Mouse (Mus musculus) skeletal muscle tissue, adult 2 months (tissue): ENCODE data around the gene Stpg3.

Experiments
- DNase-seq: peaks from one replicate; pipeline ENCODE4 v3.0.0-alpha.2; 2012; ENCODE audit warnings: low read depth, low spot score

Stpg3 gene

DNA sequence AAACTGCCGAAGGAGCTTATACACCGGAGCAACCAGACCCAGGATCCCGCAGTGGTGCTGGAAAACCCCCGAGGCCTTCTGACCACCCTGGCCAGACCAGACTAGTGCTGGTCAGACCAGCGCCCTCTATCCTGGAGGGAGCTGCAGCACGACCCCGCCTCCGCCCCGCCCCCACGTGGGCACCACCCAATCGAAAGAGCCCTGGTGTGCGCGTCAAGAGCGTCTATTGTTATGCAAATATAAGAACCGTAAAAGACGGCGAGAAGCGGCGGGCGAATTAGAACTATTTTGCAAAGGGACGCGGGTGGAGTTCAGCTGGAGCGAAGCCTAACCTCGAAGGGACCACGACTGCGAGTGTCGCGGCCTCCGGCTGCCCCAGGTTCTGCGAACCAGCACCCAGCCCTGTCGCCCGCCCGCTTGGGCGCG, 33.9 kb downstream of the Stpg3 start, which contains the start of gene Nrarp:
Gene Nrarp (plus strand): TSS at position 281 of the 426 bp plus-strand sequence.
- DNase-seq = peak; percentile 77

DNA sequence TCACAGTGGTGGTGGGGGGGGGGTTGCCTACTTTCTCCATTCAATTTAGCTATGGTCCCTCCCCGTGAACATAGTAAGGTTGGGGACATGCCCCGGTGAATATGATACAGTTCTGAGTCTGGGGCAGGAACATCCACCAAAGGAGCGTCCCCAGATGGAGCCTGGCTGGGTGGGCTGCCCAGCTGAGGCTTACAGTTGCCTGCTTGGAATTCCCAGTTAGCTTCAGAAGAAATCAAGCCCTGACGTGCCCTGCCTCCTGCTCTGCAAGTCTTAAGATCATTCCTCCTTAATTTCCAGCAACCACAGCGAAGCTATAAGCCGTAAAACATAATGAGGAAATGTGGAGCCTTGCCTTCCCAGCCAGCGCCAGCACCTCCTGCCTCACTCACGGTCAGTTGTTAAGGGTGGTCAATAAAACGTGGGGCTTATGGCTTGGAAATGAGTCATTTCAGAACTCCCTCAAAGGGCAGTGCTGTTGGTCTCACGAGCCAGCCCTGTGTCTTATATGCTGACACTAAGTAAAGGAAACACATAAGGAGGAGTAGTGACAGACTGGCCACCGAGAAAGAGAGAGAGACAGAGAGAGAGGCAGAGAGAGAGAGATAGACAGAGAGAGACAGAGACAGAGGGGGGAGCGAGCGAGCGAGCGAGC, 34.7 kb downstream of the Stpg3 start:
- DNase-seq = no peak

DNA sequence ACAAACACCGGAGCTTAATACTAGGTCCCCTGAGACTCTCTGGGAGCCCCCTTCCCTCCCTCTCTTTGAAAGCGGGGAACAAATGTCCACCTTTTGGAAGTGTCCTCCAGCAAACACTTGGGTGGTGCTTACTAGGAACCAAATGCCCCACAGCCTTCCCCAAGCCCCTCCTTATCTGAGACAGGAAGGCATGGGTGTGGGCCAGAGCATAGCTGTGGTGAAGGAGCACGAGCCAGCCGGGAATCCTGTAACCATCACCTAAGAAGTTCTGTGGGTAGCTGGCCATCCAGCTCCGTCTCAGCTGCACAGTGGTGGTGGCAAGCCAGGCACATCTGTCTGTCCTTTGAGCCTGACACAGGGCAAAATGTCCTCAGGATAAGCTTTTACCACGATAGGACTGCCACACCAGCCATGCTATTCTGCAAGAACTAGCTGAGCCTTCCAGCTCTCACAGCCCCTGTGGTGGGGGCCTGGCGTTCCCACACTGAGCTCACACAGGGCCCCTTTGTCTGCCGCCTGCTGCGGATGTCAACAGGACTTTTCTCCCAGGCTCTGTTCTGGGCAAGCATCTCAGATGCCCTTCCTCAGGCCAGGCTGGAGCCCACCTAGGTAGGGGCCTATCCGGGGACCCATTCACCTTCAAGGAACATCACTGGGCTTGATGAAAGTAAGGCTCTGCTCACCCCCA, 36.0 kb downstream of the Stpg3 start:
- no peak for DNase-seq

DNA sequence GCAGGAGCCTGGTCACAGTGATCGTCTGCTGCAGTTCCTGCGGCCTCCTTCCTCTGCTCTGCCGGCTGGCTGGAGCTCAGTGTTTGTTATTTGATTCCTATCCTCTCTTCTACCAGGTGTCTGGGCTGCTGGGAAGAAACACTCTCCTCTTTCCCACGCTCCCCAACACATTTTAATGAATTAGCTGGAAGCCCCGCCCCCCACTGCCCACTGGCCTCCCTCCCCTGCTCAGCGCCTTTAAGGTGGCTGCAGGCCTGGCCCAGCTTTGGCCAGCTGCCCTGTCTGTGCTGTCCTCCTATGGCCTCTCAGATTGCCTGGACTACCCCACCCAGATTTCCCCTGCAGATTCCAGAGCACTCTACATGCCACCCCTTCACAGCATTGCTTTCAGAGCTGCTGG, 36.8 kb downstream of the Stpg3 start:
- no peak for DNase-seq

DNA sequence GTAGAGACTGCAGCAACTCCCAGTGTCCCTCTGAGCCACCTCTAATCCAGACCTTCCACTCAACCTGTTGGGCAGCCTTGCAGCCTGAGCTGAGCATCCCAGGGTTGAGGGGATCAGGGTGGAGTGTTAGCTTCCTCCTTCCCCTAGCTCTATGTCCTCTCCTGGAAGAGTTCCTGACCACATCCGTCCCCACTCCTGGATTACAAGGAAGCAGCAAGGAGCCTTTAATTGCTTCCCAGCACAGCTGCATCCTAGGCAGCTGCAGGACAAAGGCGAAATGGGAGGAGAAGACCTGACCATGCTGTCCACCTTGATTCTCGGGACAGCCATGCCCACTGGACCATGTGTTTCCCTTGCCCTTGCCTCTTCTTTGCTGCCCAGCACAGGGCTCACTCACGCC, 37.4 kb downstream of the Stpg3 start:
- no peak for DNase-seq

DNA sequence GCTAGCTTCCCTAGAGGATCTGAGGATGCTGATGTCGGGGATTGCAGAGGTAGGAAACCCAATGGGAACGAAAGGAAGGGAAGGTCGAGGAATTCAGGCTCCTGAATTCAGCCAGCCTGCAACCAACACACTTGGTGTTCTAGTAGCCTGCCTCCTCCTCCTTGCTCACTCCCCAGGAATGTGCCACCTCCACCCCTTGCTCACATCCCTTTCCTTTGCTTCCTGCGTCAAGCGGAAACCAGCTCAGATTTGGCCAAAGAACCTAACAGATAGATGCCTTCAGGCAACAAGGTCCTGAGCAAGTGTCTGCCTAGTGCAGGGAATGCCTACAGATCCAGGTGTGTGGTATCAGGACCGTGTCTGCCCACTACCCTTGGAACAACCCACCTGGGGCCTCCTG, 37.9 kb downstream of the Stpg3 start:
- no peak for DNase-seq

DNA sequence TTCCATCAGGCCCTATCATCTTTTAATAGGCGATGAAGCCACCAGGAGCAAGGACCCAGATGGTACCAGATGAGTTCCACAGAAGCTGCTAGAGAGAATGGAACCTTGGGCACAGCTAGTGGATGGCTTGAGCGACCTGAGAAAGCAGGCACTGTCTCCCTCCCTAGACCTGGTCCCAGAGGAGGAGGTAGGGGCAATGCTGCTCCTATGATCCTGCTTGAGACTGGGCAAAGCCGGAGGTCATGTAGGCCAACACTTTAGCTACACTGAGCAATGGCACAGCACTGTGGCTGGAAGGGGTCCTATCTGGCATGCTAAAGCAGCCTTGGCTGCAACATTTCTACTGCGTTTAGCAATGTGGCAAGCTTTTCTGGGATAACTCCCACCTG, 38.8 kb downstream of the Stpg3 start:
- no peak for DNase-seq

DNA sequence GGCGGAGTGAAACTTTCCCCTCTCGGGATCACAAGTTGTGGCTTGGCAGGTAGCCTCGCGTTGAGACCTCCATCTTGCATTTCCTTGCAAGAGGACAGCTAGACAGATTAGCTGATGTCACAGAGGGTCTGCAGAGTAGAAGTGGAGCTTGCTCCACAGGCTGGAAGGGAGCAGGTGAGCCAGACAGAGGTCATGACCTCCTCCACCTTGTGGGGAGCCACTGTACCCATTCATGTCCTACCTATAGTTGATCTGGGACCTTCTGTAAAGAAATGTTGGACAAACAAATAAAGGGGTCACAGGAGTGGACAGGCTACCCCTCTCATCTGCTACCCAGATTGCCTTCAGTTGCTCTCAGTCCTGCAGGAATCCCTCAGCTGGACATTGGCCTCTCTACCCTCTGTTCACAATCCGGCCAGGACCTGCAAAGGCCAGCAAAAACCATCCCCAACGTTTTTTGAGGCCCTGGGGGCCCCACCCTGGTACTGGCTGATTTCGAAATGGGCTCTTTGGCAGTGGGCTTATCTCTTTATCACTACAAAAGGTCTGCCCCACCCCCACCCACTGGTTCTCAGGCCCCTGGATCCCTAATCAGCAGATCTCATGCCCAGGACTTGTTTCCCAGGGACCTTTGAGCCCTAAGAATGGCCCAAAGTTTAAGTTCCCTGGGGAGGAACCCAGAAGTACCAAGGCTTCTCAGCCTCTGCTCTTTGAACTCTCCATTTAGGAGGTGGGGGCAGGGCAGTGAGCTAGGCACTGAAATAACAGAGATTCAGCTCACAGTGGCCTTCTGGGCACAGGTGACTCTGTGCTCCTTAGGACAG, 39.4 kb downstream of the Stpg3 start:
- no peak for DNase-seq

DNA sequence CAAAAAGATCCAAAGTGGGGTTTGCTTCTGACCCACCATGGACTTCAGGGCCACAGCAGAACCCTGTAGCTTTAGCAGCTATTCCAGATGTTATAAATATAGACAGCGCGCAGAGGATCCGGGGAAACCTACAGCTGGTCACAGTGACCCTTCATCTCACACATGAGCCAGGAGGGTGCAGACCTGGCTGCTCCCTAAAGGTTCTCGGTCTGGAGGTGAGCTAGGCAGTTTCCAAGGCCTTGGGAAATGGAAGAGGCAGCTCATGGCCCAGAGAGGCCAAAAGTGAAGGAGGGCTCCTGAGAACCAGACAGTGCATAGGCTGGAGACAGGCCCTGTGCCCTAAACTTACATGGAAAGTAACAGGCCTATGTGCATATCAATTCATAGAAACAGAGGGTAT, 40.6 kb downstream of the Stpg3 start:
- DNase-seq = no peak

DNA sequence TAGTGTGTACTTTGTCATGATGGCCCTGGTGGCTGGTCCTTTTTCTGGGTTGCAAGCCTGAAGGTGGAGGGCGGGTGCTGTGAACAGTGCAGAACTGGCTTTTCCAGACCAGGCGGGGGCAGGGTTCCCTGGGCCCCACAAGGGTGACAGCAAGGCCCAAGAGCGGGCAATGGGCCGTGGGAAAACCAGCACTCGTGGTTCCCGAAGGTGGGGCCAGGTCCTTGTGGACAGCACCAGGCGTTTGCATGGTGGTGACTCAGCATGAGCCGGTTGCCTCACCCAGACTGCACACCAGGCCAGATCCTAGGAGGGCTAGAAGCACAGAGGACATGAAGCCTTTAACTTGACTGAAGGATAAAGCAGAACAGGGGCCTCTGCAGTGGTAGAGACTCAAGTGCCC, 41.8 kb downstream of the Stpg3 start:
- no peak for DNase-seq

DNA sequence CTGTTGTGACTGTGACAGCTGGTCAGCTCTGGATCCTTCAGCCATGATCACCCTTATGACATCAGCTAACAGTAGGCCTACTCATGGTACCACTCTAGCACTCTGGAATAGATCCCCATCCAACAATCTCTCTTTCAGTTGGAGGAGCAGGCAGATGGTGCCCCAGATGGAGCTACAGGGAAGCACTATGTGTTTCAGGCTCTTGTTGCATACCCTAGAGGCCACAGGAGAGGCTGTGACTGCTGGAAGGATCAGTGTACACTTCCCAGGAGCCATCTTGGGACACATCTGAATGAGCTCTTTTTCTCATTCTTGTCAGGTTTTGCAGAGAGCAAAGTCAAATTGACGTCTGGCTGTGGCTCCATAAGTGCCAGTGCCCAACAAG, 42.7 kb downstream of the Stpg3 start:
- no peak for DNase-seq

DNA sequence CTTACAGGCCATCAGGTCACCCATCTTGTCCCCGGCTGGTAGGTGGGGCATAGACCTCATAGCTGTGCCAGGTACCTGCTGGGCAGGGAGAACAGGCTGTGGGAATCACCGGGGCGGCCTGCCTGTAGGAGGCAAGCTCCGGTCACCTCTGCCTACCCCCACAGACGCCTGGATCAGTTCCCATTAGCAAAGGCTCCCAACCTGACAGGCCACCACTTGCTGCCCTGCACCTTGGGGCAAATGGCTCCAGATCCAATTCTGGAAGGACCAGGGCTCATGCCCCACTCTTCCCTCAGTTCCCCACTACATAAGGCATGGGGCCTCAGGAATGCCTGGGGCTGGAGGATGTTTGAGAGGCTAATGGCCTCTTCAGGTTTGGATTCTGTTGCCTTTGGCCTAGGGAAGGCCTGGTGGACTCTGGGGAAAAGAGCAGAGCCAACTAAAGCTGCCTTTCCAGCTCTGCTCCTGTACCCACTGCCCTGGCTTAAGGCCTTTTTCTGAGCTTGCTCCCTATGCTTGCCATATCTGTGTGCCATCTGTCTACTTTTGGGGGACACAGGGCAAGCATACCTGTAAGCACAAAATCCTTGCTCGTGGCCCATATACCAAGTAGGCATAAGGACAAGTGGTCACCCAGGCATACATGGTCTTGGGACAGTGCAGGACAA, 43.2 kb downstream of the Stpg3 start:
- DNase-seq = no peak

DNA sequence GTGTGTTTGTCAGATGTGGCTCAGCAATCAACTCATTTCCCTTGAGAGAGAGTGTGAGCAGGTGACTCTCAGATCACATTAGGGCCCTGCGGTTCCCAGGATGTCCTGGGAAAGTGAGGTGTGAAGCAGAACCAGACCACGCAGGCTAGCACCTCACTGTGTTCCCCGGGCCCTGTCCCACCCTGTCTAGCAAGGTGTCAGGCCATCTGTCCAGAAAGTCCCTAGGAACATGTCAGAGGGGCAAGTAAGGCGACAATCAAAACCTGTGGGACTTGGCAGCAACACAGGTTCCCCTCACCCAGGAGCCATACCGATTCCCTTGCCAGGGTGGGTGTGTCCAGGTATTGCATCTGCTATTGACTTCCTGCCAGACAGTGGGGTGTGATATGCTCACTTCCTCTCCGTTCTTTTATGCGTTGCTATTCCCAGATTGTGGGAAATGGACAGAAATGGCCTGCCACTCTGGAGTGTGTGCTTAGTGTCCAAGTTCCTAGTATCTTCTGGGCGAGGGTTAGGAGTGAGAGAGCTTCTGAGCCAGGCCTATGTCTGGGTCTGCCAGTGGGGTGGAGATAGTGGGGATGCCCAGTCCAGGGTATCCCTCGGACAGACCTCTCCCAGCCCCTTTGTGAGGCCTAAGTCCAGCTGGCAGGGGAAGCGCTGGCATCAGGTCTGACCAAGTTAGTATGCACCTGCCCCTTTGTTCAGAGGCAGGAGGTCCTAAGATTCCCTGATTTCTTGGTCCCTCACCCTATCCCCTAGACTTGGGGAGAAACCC, 43.9 kb downstream of the Stpg3 start:
- no peak for DNase-seq

DNA sequence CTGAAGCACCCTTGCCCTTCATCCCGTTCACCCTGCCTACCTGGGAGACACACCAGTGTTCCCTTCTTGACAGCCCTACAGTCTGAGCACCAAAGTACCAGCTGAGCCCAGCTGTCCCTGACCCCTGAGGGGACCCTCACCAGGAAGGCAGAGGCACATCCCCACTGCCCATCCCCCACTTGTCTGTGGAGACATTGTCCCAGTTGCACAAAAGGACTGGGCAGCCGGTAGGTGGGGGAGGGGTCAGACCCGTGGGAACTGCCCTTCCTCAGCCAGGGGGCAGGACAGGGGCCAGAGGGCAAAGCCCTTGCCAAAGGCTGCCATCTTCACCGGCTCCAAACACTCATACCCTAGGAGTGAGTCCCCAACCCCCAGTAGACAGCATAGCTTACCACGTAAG, 44.7 kb downstream of the Stpg3 start:
- no peak for DNase-seq

DNA sequence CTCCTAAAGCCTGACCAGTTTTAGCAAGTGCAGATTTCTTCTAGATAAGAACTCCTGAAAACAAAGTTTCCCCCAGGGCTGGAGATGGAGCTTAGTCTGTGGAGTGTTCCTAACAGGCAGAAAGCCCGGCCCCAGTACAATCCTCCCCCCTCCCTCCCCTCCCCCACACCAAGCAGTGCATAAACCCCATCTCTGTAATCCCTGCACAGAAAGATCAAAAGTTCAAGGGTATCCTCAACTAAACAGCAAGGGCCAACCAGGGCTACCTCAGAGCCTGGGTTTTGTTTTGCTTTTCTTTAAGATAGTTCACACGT, 45.8 kb downstream of the Stpg3 start:
- no peak for DNase-seq

DNA sequence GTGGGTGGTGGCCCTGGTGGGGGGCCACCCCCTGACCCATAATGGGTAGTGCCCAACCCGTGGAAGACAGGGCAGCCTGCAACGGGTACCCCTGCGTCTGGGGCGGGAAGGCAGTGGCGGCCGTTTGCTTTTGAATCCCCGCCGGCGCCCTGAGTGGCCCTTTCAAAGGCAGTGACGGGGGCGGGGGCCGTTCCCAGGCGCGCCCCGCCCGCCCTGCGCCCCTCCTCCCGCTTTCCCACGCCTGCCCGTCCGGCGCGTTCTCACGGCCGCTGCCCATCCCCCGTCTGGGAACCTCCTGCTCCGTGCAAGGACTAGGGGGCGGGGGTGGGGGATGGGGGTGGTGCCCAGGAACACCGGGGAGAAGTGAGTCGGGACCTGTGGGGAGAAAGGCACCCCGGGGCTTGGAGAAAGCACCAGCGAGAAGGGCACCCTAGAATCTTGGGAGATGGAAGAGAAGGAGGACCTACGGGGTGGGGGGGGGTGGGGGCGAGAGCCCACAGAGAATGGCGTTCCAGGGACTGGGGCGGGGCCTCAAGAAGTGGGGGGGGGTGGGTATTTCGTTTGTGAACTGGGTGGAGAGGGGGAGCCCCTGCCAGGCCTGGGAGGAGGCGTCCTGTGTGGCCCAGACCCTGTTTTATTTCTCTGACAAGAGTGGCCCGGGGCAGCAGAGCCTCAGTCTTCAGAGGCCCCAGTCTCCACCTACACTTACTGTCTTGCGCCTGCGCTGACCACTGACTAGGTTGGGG, 46.3 kb downstream of the Stpg3 start:
- no peak for DNase-seq

DNA sequence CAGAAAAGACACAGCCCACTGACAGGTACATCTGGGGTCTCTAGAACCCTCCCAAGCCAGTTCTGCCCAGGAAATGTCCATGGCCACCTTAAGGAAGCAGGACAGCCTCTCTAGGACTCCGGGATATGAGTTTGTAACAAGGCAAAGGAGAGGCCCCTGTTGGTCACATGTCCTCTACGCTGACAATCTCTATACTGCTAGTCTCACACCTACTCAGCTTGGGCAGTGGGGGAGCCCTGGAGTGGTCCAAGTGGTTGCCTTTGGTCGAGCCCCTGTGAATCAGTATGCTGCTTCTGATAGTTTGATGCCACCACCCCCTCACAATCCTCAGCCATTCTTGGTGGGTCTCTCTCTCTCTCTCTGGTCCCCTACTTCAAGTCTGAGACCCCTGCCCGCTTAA, 47.0 kb downstream of the Stpg3 start:
- no peak for DNase-seq
